Mouse (Mus musculus) lung, postnatal 0 days (tissue): ENCODE results near the gene Hrh2.

Source experiments
- CTCF ChIP-seq: IDR thresholded peaks from 2 replicates; pipeline ENCODE4 v1.5.1; 2016; ENCODE audit warnings: antibody characterized with exemption, mild to moderate bottlenecking
- EP300 ChIP-seq: IDR thresholded peaks from 2 replicates; pipeline ENCODE4 v1.6.1; 2016; ENCODE audit warnings: antibody characterized with exemption, mild to moderate bottlenecking, control low read depth

DNA sequence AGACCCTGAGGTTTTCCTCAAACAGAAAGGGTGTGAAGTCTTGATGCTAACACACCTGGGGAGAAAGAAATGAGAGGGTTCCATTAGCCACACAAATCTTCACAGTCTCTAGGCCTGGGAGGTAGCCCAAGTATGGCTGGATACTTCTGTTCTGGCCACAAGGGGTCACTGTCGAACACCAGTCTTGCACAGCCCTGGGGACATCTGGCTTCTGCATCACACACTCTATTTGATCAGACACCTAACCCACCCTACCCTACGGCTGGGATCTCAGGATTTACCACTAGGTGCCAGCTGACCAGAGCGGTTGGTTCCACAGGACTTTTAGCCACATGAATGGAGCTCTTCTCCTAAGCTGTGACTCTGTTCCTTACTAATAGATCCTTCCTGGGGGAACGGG lies 17.2 kb upstream of the Hrh2 start:
- peak; percentile 30 for TF ChIP-seq CTCF
- no peak for TF ChIP-seq EP300
